Mouse (Mus musculus): Measurements from ENCODE around the gene Zfp346. TPM values are rescaled to one million over a fixed set of nuclear protein-coding genes. Genes with fewer than 3 reads are reported as not detected.

Zfp346 gene
- polyA plus RNA-seq, 1 experiment from 2014 or later, result 13.0 TPM

Other genes with a start within 250 kb of the Zfp346 start
- gene Unc5a, start 155.9 kb upstream of the Zfp346 start, polyA plus RNA-seq (2015; fragmentation: Nextera tagmentation; extraction: Ambion mirVana), result 0.75 and 1.2 TPM in 2 replicates
- gene Hk3, start 83.9 kb upstream of the Zfp346 start, polyA plus RNA-seq (2015; fragmentation: Nextera tagmentation; extraction: Ambion mirVana), result 0.81 and 0.96 TPM in 2 replicates
- 26.9 and 29.5 TPM in 2 replicates for gene Uimc1, start 5.0 kb upstream of the Zfp346 start, polyA plus RNA-seq (2015; fragmentation: Nextera tagmentation; extraction: Ambion mirVana)
- not detected in 2 replicates for gene Gm17617, start 28.2 kb downstream of the Zfp346 start, polyA plus RNA-seq (2015; fragmentation: Nextera tagmentation; extraction: Ambion mirVana)
- gene Fgfr4, start 47.3 kb downstream of the Zfp346 start, polyA plus RNA-seq (2015; fragmentation: Nextera tagmentation; extraction: Ambion mirVana), result 0.06 TPM in 1 of 2 replicates, not detected in the other
- 52.6 and 73.8 TPM in 2 replicates for gene Nsd1, start 104.5 kb downstream of the Zfp346 start, polyA plus RNA-seq (2015; fragmentation: Nextera tagmentation; extraction: Ambion mirVana)
- 434 and 456 TPM in 2 replicates for gene Prelid1, start 215.2 kb downstream of the Zfp346 start, polyA plus RNA-seq (2015; fragmentation: Nextera tagmentation; extraction: Ambion mirVana)
- 99.1 and 105 TPM in 2 replicates for gene Rab24, start 216.6 kb downstream of the Zfp346 start, polyA plus RNA-seq (2015; fragmentation: Nextera tagmentation; extraction: Ambion mirVana)
- gene Mxd3, start 224.5 kb downstream of the Zfp346 start, polyA plus RNA-seq (2015; fragmentation: Nextera tagmentation; extraction: Ambion mirVana), result 57.9 and 66.6 TPM in 2 replicates

All from thymus, postnatal 0 days (tissue).